Comparison of ENCODE assay signal across 8 mouse cellular contexts in genomic region chrX:137049425-137050225, GRCm38 (mm10). TPM values are rescaled to one million over a fixed set of nuclear protein-coding genes. Genes with fewer than 3 reads are reported as not detected.
DNase-seq lines count a peak whose midpoint lies in the region; ATAC-seq lines count a peak whose summit lies in the region.

Gene Fam199x (plus strand): TSS chrX:137049594.

- peak; percentile 77 for DNase-seq in ZHBTc4 (ENCODE audit: low read depth, low spot score)
- peak; percentile 74 to 81 for DNase-seq in cerebellum, postnatal 36 days
- peak; percentile 55 to 59 for DNase-seq in frontal cortex, postnatal 36 days (ENCODE audit: low spot score in 2 of 2)
- DNase-seq in left cerebral cortex, postnatal 10 days (ENCODE audit: extremely low spot score in 1 of 2, low spot score in 2 of 2) = peak; percentile 26 to 89
- DNase-seq in right cerebral cortex, postnatal 10 days (ENCODE audit: low spot score in 2 of 2) = peak; percentile 72 to 77
- peak; percentile 65 for DNase-seq in urinary bladder, postnatal 25 days (ENCODE audit: low spot score)

- peak; percentile 96 for ATAC-seq in hindbrain, embryonic 15.5 days (ENCODE audit: low FRiP score, low read depth)
- peak; percentile 100 for ATAC-seq in megakaryocyte progenitor cell, adult 5-6 weeks (replicated peaks; ENCODE audit: poor library complexity)

- 18% methylated on average over 49 of the region's 62 CpGs for WGBS in hindbrain, embryonic 15.5 days

- H3K4me2 ChIP-seq in hindbrain, embryonic 15.5 days = peak within 1 kb of the TSS; percentile 65

- H3K9me3 ChIP-seq in hindbrain, embryonic 15.5 days = no peaks in the 10 kb centered on the region

- peaks cover 9% of the 10 kb centered on the region for H3K4me1 ChIP-seq in hindbrain, embryonic 15.5 days (replicated peaks)

- no peaks in the 10 kb centered on the region for H3K27me3 ChIP-seq in hindbrain, embryonic 15.5 days

- intact Hi-C loops in left cerebral cortex, postnatal 10 days (cut with DNase I) = no loop called here

- peak within 1 kb of the TSS; percentile 72 for H3K27ac ChIP-seq in hindbrain, embryonic 15.5 days (replicated peaks)

- H3K9ac ChIP-seq in hindbrain, embryonic 15.5 days = peak within 1 kb of the TSS; percentile 72

- no peaks in the 10 kb centered on the region for H3K36me3 ChIP-seq in hindbrain, embryonic 15.5 days

- H3K4me3 ChIP-seq in hindbrain, embryonic 15.5 days = peak within 1 kb of the TSS; percentile 71

RNA-seq across cellular contexts. Expression of gene Fam199x, which starts in this region (rescaled TPM):
- polyA plus RNA-seq in hindbrain, embryonic 15.5 days (2015; fragmentation: Nextera tagmentation; extraction: Ambion mirVana) = 7.2 and 7.3 TPM in 2 replicates
- 10 to 100 TPM in 1 of 2 experiments, 1 to 10 TPM in 1; 9.4 to 10.6 TPM for total RNA-seq in left cerebral cortex, postnatal 10 days (2021)
- total RNA-seq in megakaryocyte progenitor cell, adult 5-6 weeks (2015) = 5.6 and 5.9 TPM in 2 replicates
- total RNA-seq in megakaryocyte progenitor cell, adult 5-6 weeks (2017) = 9.3 and 11.7 TPM in 2 replicates

Comparison
In these comparisons a context has a peak if more than half of its experiments do, and no peak if none do; other contexts are left out.
1. Peak in every context shown above with its lines: DNase-seq, ATAC-seq, H3K4me3 ChIP-seq and H3K27ac ChIP-seq.